Mouse (Mus musculus): ENCODE data around the gene Med28. TPM values are rescaled to one million over a fixed set of nuclear protein-coding genes. Genes with fewer than 3 reads are reported as not detected.

Med28 gene
- total RNA-seq, 1 experiment: 122 TPM

DNA sequence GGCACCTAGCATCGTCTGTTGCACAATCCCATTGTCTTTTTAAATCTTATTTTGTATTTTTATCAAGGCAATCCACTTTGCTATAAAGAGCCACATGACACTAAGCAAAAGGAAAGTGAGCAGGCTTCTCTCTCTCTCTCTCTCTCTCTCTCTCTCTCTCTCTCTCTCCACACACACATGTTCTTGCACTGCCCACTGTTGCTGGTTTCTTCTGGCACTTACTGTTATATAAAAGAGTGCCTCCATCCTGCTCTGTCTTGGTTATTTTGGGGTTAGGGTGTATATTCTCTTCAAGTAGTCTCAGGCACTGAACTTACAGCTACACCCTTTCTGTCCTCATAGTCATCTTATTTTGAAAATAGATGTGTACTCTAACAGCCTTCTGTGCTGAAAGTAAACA, 29.6 kb downstream of the Med28 start:
- Histone ChIP-seq H3K36me3 (ENCODE audit: control insufficient read depth, insufficient read depth, low read length, poor library complexity, severe bottlenecking) (no peaks in the 10 kb centered on the region), H3K9me3 (ENCODE audit: control insufficient read depth, insufficient read depth, low read depth, low read length) (no peaks in the 10 kb centered on the region), H3K27ac (ENCODE audit: insufficient read depth, low read depth, low read length, poor library complexity, severe bottlenecking) (no peak overlapping the region), H3K4me1 (ENCODE audit: control insufficient read depth in 2 of 2, insufficient read depth in 2 of 2, low read length in 2 of 2, poor library complexity in 1 of 2) (no peaks in the 10 kb centered on the region), H3K4me3 (ENCODE audit: insufficient read depth in 1 of 2, low read depth in 1 of 2, low read length in 2 of 2, poor library complexity in 1 of 2, severe bottlenecking in 1 of 2) (no peak overlapping the region), H3K9ac (ENCODE audit: insufficient read depth, low read depth, low read length, poor library complexity, severe bottlenecking) (no peak overlapping the region)
- no peak for DNase-seq (ENCODE audit: low read depth, low spot score)
- TF ChIP-seq ZC3H11A (IDR thresholded peaks at IDR 0.05; ENCODE audit: borderline replicate concordance, low read depth, low read length) (no peak), MAFK (IDR thresholded peaks at IDR 0.05; ENCODE audit: insufficient read depth, low read depth, low read length) (no peak)
- in situ Hi-C loops (cut with MboI; ENCODE audit: low sequenced_read_pairs in 2 of 2, unreplicated experiment in 2 of 2): no loop called here

DNA sequence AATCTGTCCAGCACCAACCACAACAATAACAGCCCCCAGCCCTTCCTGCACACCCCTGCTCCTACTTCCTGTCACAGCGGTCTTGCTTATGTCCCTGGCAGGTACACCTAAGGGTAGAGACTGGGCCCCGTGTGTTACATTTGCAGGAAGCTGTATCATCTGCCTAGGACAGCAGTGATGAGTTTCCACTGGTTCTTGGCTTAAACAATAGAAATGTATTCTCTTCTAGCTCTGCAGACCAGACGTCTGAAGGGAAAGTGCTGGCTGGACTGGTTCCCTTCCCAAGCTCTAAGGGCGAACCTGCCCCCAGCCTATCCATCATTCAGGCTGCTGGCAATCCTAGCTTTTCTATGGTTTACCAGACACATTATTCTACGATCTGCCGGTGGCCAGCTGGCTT, 44.0 kb downstream of the Med28 start:
- no peak for TF ChIP-seq HCFC1 (IDR thresholded peaks at IDR 0.05; ENCODE audit: borderline replicate concordance, insufficient read depth, low read length)
- no peak for TF ChIP-seq CHD2 (IDR thresholded peaks at IDR 0.05; ENCODE audit: low read depth, low read length)
- TF ChIP-seq MAFK (IDR thresholded peaks at IDR 0.05; ENCODE audit: insufficient read depth, low read depth, low read length): no peak
- TF ChIP-seq ZC3H11A (IDR thresholded peaks at IDR 0.05; ENCODE audit: borderline replicate concordance, low read depth, low read length): no peak
- TF ChIP-seq ZNF384 (IDR thresholded peaks at IDR 0.05; ENCODE audit: low read depth, low read length): no peak
- no peaks in the 10 kb centered on the region for H3K9me3 ChIP-seq (ENCODE audit: control insufficient read depth, insufficient read depth, low read depth, low read length)
- no peak overlapping the region for H3K4me3 ChIP-seq (ENCODE audit: insufficient read depth in 1 of 2, low read depth in 1 of 2, low read length in 2 of 2, poor library complexity in 1 of 2, severe bottlenecking in 1 of 2)
- H3K4me1 ChIP-seq (ENCODE audit: control insufficient read depth in 2 of 2, insufficient read depth in 2 of 2, low read length in 2 of 2, poor library complexity in 1 of 2): no peaks in the 10 kb centered on the region
- in situ Hi-C loops (cut with MboI; ENCODE audit: low sequenced_read_pairs in 2 of 2, unreplicated experiment in 2 of 2): no loop called here
- no peak overlapping the region for H3K9ac ChIP-seq (ENCODE audit: insufficient read depth, low read depth, low read length, poor library complexity, severe bottlenecking)
- H3K36me3 ChIP-seq (ENCODE audit: control insufficient read depth, insufficient read depth, low read length, poor library complexity, severe bottlenecking): no peaks in the 10 kb centered on the region
- no peak overlapping the region for H3K27ac ChIP-seq (ENCODE audit: insufficient read depth, low read depth, low read length, poor library complexity, severe bottlenecking)
- no peak for DNase-seq (ENCODE audit: low read depth, low spot score)

DNA sequence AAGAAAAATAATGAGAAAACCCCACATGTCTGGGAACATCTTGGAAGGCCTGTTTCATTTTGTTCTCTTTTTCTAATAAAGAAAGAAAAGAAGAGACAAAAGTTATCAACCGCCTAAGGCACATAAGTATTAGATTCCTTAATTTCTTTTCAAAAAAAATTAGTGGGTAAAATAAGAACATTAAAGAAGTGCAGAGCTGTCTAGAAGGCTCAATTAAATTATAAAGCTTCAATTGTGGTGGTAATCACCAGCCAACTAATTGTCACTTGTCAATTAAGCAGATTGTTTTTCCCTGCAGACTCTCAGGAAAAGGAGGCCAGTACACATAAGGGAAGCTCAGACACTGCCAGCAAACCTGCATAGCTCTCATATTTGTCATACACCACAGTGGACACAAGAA, 45.8 kb downstream of the Med28 start:
- H3K4me1 ChIP-seq (ENCODE audit: control insufficient read depth in 2 of 2, insufficient read depth in 2 of 2, low read length in 2 of 2, poor library complexity in 1 of 2): no peaks in the 10 kb centered on the region
- in situ Hi-C loops (cut with MboI; ENCODE audit: low sequenced_read_pairs in 2 of 2, unreplicated experiment in 2 of 2): no loop called here

DNA sequence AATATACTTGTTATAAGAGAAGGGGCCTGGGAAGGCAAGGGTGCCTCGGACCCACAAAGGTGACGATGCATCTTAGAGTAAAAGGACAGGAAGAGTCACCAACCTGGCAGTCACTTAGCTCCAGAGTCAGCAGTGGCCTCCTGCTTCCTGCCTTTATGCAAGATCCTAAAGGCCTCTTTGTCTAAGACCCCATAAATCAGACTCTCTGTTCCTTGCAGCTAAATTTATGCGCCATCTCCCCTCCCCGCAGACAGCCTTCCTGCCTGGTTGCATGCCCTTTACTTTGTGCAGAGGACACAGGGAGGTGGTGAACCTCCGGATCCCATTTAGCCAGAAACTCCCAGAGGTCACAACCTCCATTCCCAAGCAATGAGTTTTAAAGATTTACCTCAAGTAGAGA, 52.8 kb downstream of the Med28 start:
- no peaks in the 10 kb centered on the region for H3K9me3 ChIP-seq (ENCODE audit: control insufficient read depth, insufficient read depth, low read depth, low read length)
- TF ChIP-seq MAFK (IDR thresholded peaks at IDR 0.05; ENCODE audit: insufficient read depth, low read depth, low read length): no peak
- TF ChIP-seq ZNF384 (IDR thresholded peaks at IDR 0.05; ENCODE audit: low read depth, low read length): no peak
- TF ChIP-seq CHD2 (IDR thresholded peaks at IDR 0.05; ENCODE audit: low read depth, low read length): no peak
- no peak for TF ChIP-seq ZC3H11A (IDR thresholded peaks at IDR 0.05; ENCODE audit: borderline replicate concordance, low read depth, low read length)
- H3K27ac ChIP-seq (ENCODE audit: insufficient read depth, low read depth, low read length, poor library complexity, severe bottlenecking): no peak overlapping the region
- in situ Hi-C loops (cut with MboI; ENCODE audit: low sequenced_read_pairs in 2 of 2, unreplicated experiment in 2 of 2): no loop called here
- H3K9ac ChIP-seq (ENCODE audit: insufficient read depth, low read depth, low read length, poor library complexity, severe bottlenecking): no peak overlapping the region
- no peak for DNase-seq (ENCODE audit: low read depth, low spot score)
- no peaks in the 10 kb centered on the region for H3K36me3 ChIP-seq (ENCODE audit: control insufficient read depth, insufficient read depth, low read length, poor library complexity, severe bottlenecking)
- no peak overlapping the region for H3K4me3 ChIP-seq (ENCODE audit: insufficient read depth in 1 of 2, low read depth in 1 of 2, low read length in 2 of 2, poor library complexity in 1 of 2, severe bottlenecking in 1 of 2)
- H3K4me1 ChIP-seq (ENCODE audit: control insufficient read depth in 2 of 2, insufficient read depth in 2 of 2, low read length in 2 of 2, poor library complexity in 1 of 2): peaks cover 0 to 3% of the 10 kb centered on the region in 2 experiments; a peak in 1 of 4 replicates

More for the DNA sequence above, 45.8 kb downstream of the Med28 start:
- Histone ChIP-seq H3K36me3 (ENCODE audit: control insufficient read depth, insufficient read depth, low read length, poor library complexity, severe bottlenecking) (no peaks in the 10 kb centered on the region), H3K4me3 (ENCODE audit: insufficient read depth in 1 of 2, low read depth in 1 of 2, low read length in 2 of 2, poor library complexity in 1 of 2, severe bottlenecking in 1 of 2) (no peak overlapping the region), H3K9me3 (ENCODE audit: control insufficient read depth, insufficient read depth, low read depth, low read length) (no peaks in the 10 kb centered on the region), H3K27ac (ENCODE audit: insufficient read depth, low read depth, low read length, poor library complexity, severe bottlenecking) (no peak overlapping the region), H3K9ac (ENCODE audit: insufficient read depth, low read depth, low read length, poor library complexity, severe bottlenecking) (no peak overlapping the region)
- TF ChIP-seq ZNF384 (IDR thresholded peaks at IDR 0.05; ENCODE audit: low read depth, low read length) (no peak), HCFC1 (IDR thresholded peaks at IDR 0.05; ENCODE audit: borderline replicate concordance, insufficient read depth, low read length) (no peak), CHD2 (IDR thresholded peaks at IDR 0.05; ENCODE audit: low read depth, low read length) (no peak), ZC3H11A (IDR thresholded peaks at IDR 0.05; ENCODE audit: borderline replicate concordance, low read depth, low read length) (no peak), MAFK (IDR thresholded peaks at IDR 0.05; ENCODE audit: insufficient read depth, low read depth, low read length) (no peak)
- no peak for DNase-seq (ENCODE audit: low read depth, low spot score)

DNA sequence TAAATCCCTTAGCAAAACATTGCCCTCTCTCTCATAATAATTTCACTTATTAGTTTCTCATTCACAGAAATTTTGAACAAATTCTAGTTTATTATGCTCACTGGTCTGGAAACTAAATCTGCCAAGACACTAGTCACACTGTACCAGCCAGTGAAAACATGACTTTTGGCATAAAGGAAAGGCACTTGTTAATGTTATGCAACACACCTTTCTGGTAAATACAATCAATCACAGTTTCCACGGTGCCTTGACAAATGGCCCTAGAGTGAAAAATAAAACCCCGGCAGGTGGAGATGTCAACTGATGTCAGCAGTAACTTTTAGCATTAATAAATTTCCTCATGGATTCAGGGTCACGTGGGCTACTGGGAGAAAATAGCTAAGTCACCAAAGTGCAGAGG, 56.7 kb downstream of the Med28 start:
- no peak overlapping the region for H3K27ac ChIP-seq (ENCODE audit: insufficient read depth, low read depth, low read length, poor library complexity, severe bottlenecking)
- TF ChIP-seq CHD2 (IDR thresholded peaks at IDR 0.05; ENCODE audit: low read depth, low read length) (no peak), ZNF384 (IDR thresholded peaks at IDR 0.05; ENCODE audit: low read depth, low read length) (no peak), MAFK (IDR thresholded peaks at IDR 0.05; ENCODE audit: insufficient read depth, low read depth, low read length) (no peak), ZC3H11A (IDR thresholded peaks at IDR 0.05; ENCODE audit: borderline replicate concordance, low read depth, low read length) (no peak), HCFC1 (IDR thresholded peaks at IDR 0.05; ENCODE audit: borderline replicate concordance, insufficient read depth, low read length) (no peak)
- DNase-seq (ENCODE audit: low read depth, low spot score): no peak

More for the DNA sequence above, 56.7 kb downstream of the Med28 start:
- in situ Hi-C loops (cut with MboI; ENCODE audit: low sequenced_read_pairs in 2 of 2, unreplicated experiment in 2 of 2): no loop called here
- H3K36me3 ChIP-seq (ENCODE audit: control insufficient read depth, insufficient read depth, low read length, poor library complexity, severe bottlenecking): no peaks in the 10 kb centered on the region
- no peak overlapping the region for H3K9ac ChIP-seq (ENCODE audit: insufficient read depth, low read depth, low read length, poor library complexity, severe bottlenecking)
- no peak overlapping the region for H3K4me3 ChIP-seq (ENCODE audit: insufficient read depth in 1 of 2, low read depth in 1 of 2, low read length in 2 of 2, poor library complexity in 1 of 2, severe bottlenecking in 1 of 2)
- peaks cover 0 to 3% of the 10 kb centered on the region in 2 experiments; a peak in 1 of 4 replicates for H3K4me1 ChIP-seq (ENCODE audit: control insufficient read depth in 2 of 2, insufficient read depth in 2 of 2, low read length in 2 of 2, poor library complexity in 1 of 2)
- H3K9me3 ChIP-seq (ENCODE audit: control insufficient read depth, insufficient read depth, low read depth, low read length): no peaks in the 10 kb centered on the region
